Mouse (Mus musculus) mouse trophoblast stem cell (cell line): ENCODE results near the gene Gm9117.
"Not testable (repeated sequence)": the region's sequence is repeated elsewhere in the genome, so short reads cannot be mapped to it uniquely, and the experiment has no call there.

Experiments
- in situ Hi-C, 2 experiments: fragments of 300-500 bp; cut with MseI, MboI; formaldehyde crosslinking; loops; 2 replicates in 1 of 2; 3 replicates in 1 of 2; pipeline ENCODE4 v1.15.1; 2025

Gene Gm9117

DNA sequence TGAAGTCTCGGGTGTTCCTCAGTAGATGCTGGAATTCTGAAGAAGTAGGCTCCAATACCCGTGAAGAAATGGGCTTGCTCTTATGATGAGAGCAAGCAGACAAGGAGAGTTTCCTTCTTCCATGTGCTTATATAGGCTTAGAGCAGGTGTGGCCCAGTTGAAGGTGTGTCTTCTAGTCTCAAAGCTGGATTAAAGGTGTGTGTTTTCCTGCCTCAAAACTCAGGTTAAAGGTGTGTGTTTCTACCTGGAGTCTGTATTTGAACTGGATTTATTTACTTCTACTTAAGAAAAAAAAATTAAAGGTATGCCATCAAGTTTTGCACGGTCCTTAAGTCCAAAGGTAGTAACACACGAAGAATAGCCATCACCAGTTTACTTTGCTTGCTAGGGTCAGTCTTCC lies at the start of gene Gm9117:
TSS of gene Gm9117 (minus strand) at position 101 of the 400 bp plus-strand sequence.
- in situ Hi-C loops, result not testable (repeated sequence)

DNA sequence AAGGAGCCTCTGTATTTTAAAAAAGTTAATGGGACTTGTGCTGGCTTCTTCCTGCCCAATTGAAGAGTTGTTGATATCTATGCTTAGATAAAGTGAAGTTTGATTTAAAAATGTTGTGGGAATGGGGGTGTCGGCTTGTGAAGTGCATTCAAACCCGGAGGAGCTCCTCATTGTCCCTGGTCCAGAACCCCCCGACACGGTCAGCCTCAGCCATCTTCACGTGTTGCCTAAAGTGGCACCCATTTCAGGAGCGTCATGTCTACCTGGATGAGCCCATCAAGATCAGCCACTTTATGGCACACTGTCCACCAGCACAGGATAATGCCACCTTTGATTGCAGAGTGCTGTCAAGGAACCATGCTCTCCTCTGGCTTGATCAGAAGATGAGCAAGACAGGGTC lies 25.6 kb upstream of the Gm9117 start:
- in situ Hi-C loops, result not testable (repeated sequence)

- in situ Hi-C loops, result not testable (repeated sequence)
These were observed 17.9 kb upstream of the Gm9117 start, which contains the start of gene Tdpoz5 for GRCm38 (mm10) chr3:93961214-93961613. TSS of gene Tdpoz5 (minus strand) at chr3:93961314.

DNA sequence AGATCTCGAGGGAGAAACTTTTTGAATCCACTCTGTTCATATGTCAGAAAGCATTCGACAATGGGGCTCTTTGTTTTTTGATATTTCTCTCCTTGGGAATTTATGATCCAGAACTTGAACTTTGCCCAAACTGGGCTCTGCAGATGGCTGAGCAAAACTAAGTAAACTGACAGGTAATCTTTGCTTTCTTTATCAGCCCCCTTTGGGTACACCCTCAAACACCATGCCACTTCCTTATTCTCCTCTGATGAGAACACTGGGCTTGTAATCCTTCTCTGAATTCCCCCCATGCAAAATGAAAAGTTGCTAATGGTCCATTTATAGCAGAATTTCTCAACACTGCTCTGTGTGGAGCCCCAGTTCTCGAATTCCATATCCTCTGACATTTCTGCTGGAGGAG lies 5.0 kb downstream of the Gm9117 start:
- in situ Hi-C loops, result not testable (repeated sequence)
